Mouse (Mus musculus): ENCODE data around the gene Cald1. TPM values are rescaled to one million over a fixed set of nuclear protein-coding genes. Genes with fewer than 3 reads are reported as not detected.

Cald1 gene
- polyA plus RNA-seq, 1 experiment from 2014 or later, result 370 TPM

DNA sequence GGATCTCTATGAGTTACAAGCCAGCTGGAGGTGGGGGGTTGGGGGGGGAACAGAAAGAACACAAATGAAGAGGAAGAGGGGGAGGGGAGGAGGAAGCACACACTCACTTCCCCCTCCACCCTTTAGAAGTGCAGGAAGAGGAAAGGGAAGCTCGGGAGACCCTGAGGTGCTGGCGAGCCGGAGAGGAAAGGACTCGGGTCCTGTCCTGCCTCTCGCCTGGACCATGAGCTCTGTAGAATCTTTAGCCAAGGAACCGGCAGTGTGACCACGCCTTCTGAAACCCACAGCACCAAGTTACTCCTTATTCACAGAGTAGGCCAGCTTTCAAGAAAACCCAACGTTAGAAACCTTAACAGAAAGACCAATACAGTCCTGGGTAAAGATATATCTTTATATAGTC, 83.8 kb downstream of the Cald1 start:
- no peak for ATAC-seq (ENCODE audit: insufficient number of reproducible peaks, insufficient read depth, low FRiP score, low TSS enrichment)
- H3K27ac ChIP-seq, result no peak overlapping the region

DNA sequence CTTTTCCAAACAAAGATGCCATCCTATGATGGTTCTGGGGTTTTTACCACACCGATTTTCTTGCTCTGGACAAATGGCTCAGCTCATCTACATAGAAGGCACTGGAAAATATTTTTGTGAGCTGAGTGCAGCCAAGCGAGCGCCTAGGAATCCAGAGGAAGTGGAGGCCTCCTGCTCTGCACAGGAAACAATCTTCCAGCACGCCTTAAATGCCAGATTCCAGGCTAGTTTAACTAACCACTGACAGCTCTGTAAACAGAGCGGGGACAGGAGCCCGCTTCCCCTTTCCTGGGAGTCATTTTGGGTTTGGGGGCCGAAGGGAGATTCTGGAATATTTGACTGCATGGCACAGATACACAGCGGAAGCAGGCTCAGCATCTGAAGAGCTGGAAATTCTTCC, 86.6 kb downstream of the Cald1 start:
- WGBS, result 13% methylated on average over 8 of the region's 8 CpGs
- Histone ChIP-seq H3K4me1 (peaks cover 30% of the 10 kb centered on the region), H3K4me3 (no peak overlapping the region), H3K9me3 (no peaks in the 10 kb centered on the region), H3K36me3 (peaks cover 14% of the 10 kb centered on the region), H3K9ac (no peak overlapping the region), H3K4me2 (replicated peaks) (0 out of 2 replicates have a peak overlapping the region, but pooled peaks have one; percentile 16), H3K27me3 (no peaks in the 10 kb centered on the region), H3K27ac (peak overlapping the region; percentile 85)
- no peak for ATAC-seq (ENCODE audit: insufficient number of reproducible peaks, insufficient read depth, low FRiP score, low TSS enrichment)

More for the DNA sequence above, 83.8 kb downstream of the Cald1 start:
- no peaks in the 10 kb centered on the region for H3K27me3 ChIP-seq
- WGBS, result 53% methylated on average over 8 of the region's 8 CpGs
- no peaks in the 10 kb centered on the region for H3K9me3 ChIP-seq
- H3K36me3 ChIP-seq, result 0 out of 2 replicates have a peak, but pooled peaks cover 1% of the 10 kb centered on the region
- H3K9ac ChIP-seq, result no peak overlapping the region
- peaks cover 30% of the 10 kb centered on the region for H3K4me1 ChIP-seq
- H3K4me2 ChIP-seq (replicated peaks), result no peak overlapping the region
- H3K4me3 ChIP-seq, result no peak overlapping the region

DNA sequence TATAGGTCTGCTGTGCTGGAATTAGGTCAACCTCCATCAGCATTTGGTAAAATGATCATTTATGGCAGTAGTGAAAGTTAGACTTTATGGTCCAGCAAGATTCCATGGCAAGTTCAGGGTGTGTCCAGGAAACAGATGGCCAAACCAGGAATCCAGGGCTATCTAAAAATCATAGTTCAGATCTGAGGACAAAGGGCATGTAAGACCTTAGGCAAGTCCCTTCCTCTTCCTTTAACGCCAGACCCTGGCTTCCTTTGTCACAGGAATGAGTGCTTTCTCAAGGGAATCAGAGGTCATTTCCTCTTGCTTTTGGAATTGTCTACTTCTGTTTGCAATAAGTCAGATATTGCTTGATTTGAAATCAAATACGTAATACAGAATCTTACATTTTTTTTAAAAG, 90.7 kb downstream of the Cald1 start:
- Histone ChIP-seq H3K27ac (no peak overlapping the region), H3K36me3 (peaks cover 14% of the 10 kb centered on the region), H3K9me3 (no peaks in the 10 kb centered on the region), H3K4me1 (peaks cover 14% of the 10 kb centered on the region), H3K4me2 (replicated peaks) (no peak overlapping the region), H3K27me3 (no peaks in the 10 kb centered on the region), H3K9ac (no peak overlapping the region), H3K4me3 (no peak overlapping the region)
- no peak for ATAC-seq (ENCODE audit: insufficient number of reproducible peaks, insufficient read depth, low FRiP score, low TSS enrichment)
- WGBS, result 66% methylated on average over 2 of the region's 2 CpGs

GRCm38 (mm10) chr6:34691416-34691815, 93.1 kb downstream of the Cald1 start:
- ATAC-seq (ENCODE audit: insufficient number of reproducible peaks, insufficient read depth, low FRiP score, low TSS enrichment), result no peak
- Histone ChIP-seq H3K27me3 (no peaks in the 10 kb centered on the region), H3K9me3 (no peaks in the 10 kb centered on the region), H3K4me2 (replicated peaks) (no peak overlapping the region), H3K9ac (no peak overlapping the region), H3K4me1 (no peaks in the 10 kb centered on the region), H3K27ac (peak overlapping the region; percentile 67; the same call in 1 of the 2 replicates), H3K36me3 (peaks cover 14% of the 10 kb centered on the region), H3K4me3 (no peak overlapping the region)
- WGBS, result 59% methylated on average over 7 of the region's 7 CpGs

DNA sequence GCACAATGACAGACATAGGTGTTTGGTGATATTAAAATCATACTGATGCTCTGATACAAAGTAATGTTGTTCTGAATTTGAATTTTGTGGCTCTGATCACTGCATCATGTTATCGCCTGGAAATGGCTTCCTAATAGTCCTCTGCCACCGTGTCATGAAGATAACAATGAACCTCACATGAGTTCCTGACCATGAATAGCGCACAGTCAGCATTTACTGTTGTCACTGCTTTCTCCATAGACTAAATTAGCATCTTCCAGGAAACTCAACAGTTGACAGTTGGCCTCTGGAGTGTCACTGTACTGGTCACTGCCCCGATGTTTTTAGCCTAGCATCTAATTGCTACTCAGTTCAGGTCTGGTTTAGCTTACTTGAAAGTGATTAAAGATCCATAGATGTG, 95.8 kb downstream of the Cald1 start:
- H3K4me2 ChIP-seq (replicated peaks), result no peak overlapping the region
- no peaks in the 10 kb centered on the region for H3K4me1 ChIP-seq
- no peaks in the 10 kb centered on the region for H3K36me3 ChIP-seq
- ATAC-seq (ENCODE audit: insufficient number of reproducible peaks, insufficient read depth, low FRiP score, low TSS enrichment), result no peak
- WGBS, result 90% methylated on average over 4 of the region's 4 CpGs
- no peaks in the 10 kb centered on the region for H3K9me3 ChIP-seq
- no peak overlapping the region for H3K27ac ChIP-seq
- no peak overlapping the region for H3K4me3 ChIP-seq
- no peaks in the 10 kb centered on the region for H3K27me3 ChIP-seq
- no peak overlapping the region for H3K9ac ChIP-seq

GRCm38 (mm10) chr6:34703421-34704120, 105.3 kb downstream of the Cald1 start:
- Histone ChIP-seq H3K9ac (no peak overlapping the region), H3K36me3 (0 out of 2 replicates have a peak, but pooled peaks cover 7% of the 10 kb centered on the region), H3K27ac (no peak overlapping the region), H3K4me1 (peaks cover 25% of the 10 kb centered on the region), H3K27me3 (no peaks in the 10 kb centered on the region), H3K9me3 (peaks cover 16% of the 10 kb centered on the region; the same call in 1 of the 2 replicates), H3K4me2 (replicated peaks) (no peak overlapping the region), H3K4me3 (no peak overlapping the region)
- no peak for ATAC-seq (ENCODE audit: insufficient number of reproducible peaks, insufficient read depth, low FRiP score, low TSS enrichment)
- WGBS, result 86% methylated on average over 1 of the region's 1 CpGs

- H3K4me1 ChIP-seq, result peaks cover 43% of the 10 kb centered on the region
- H3K9me3 ChIP-seq, result peaks cover 16% of the 10 kb centered on the region; the same call in 1 of the 2 replicates
- H3K9ac ChIP-seq, result no peak overlapping the region
- H3K27ac ChIP-seq, result peak overlapping the region; percentile 98
- 0 out of 2 replicates have a peak, but pooled peaks cover 7% of the 10 kb centered on the region for H3K36me3 ChIP-seq
- WGBS, result 10% methylated on average over 2 of the region's 2 CpGs
- no peak overlapping the region for H3K4me3 ChIP-seq
- no peak overlapping the region for H3K4me2 ChIP-seq (replicated peaks)
- no peaks in the 10 kb centered on the region for H3K27me3 ChIP-seq
- ATAC-seq (ENCODE audit: insufficient number of reproducible peaks, insufficient read depth, low FRiP score, low TSS enrichment), result no peak
Observed at GRCm38 (mm10) chr6:34707521-34707920, 109.2 kb downstream of the Cald1 start.

DNA sequence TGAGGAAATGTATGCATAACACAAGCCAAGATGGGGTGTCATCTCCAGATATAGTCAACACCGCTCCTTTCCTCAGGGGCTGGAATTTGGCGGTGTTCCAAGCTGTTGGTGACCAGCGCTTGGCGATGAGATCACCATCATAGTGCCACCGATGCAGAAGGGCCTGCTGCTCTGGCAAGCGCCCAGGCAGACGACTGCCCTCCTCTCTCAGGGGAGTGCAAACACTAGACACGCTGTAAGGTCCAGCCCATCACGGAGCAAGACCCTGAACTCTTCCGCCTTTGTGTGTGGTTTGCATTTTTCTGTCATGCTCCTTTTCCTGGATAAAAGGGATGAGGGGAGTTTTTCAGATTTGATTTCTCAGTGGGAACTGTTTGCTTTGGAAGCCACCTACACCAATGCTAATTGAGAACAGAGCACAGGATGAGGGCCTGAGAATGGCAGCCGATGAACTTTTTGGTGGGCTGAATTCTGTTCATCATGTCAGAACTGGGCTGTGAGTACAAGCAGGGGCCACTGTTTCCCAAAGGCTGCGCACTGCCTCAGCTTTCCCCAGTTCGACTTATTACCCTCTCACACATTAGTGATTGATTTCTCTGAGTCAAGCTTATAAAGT, 110.5 kb downstream of the Cald1 start:
- H3K27ac ChIP-seq, result peak overlapping the region; percentile 98
- peak; percentile 29; the same call in 1 of the 2 replicates for ATAC-seq (ENCODE audit: insufficient number of reproducible peaks, insufficient read depth, low FRiP score, low TSS enrichment)
- WGBS, result 16% methylated on average over 13 of the region's 13 CpGs

GRCm38 (mm10) chr6:34709289-34709688, 111.0 kb downstream of the Cald1 start:
- peak; percentile 81 for ATAC-seq (ENCODE audit: insufficient number of reproducible peaks, insufficient read depth, low FRiP score, low TSS enrichment)
- H3K4me2 ChIP-seq (replicated peaks), result peak overlapping the region; percentile 70
- peak overlapping the region; percentile 61 for H3K4me3 ChIP-seq
- no peaks in the 10 kb centered on the region for H3K27me3 ChIP-seq
- peaks cover 8% of the 10 kb centered on the region; the same call in 1 of the 2 replicates for H3K9me3 ChIP-seq
- WGBS, result under 1% methylated on average over 11 of the region's 11 CpGs
- H3K9ac ChIP-seq, result peak overlapping the region; percentile 74
- peak overlapping the region; percentile 98 for H3K27ac ChIP-seq
- H3K36me3 ChIP-seq, result 0 out of 2 replicates have a peak, but pooled peaks cover 5% of the 10 kb centered on the region
- H3K4me1 ChIP-seq, result peaks cover 56% of the 10 kb centered on the region

More for the DNA sequence above, 110.5 kb downstream of the Cald1 start:
- peaks cover 55% of the 10 kb centered on the region for H3K4me1 ChIP-seq
- 0 out of 2 replicates have a peak, but pooled peaks cover 7% of the 10 kb centered on the region for H3K36me3 ChIP-seq
- H3K9me3 ChIP-seq, result peaks cover 12% of the 10 kb centered on the region; the same call in 1 of the 2 replicates
- H3K4me2 ChIP-seq (replicated peaks), result peak overlapping the region; percentile 70
- H3K9ac ChIP-seq, result peak overlapping the region; percentile 74
- peak overlapping the region; percentile 61 for H3K4me3 ChIP-seq
- no peaks in the 10 kb centered on the region for H3K27me3 ChIP-seq

- peak; percentile 2; the same call in 1 of the 2 replicates for ATAC-seq (ENCODE audit: insufficient number of reproducible peaks, insufficient read depth, low FRiP score, low TSS enrichment)
- H3K4me3 ChIP-seq, result peak overlapping the region; percentile 61
- peaks cover 56% of the 10 kb centered on the region for H3K4me1 ChIP-seq
- H3K4me2 ChIP-seq (replicated peaks), result peak overlapping the region; percentile 70
- H3K9me3 ChIP-seq, result 0 out of 2 replicates have a peak, but pooled peaks cover under 1% of the 10 kb centered on the region
- H3K36me3 ChIP-seq, result no peaks in the 10 kb centered on the region
- WGBS, result 5% methylated on average over 14 of the region's 14 CpGs
- H3K27me3 ChIP-seq, result no peaks in the 10 kb centered on the region
- H3K27ac ChIP-seq, result peak overlapping the region; percentile 98
- peak overlapping the region; percentile 74 for H3K9ac ChIP-seq
Observed at GRCm38 (mm10) chr6:34709946-34710682, 111.8 kb downstream of the Cald1 start.

DNA sequence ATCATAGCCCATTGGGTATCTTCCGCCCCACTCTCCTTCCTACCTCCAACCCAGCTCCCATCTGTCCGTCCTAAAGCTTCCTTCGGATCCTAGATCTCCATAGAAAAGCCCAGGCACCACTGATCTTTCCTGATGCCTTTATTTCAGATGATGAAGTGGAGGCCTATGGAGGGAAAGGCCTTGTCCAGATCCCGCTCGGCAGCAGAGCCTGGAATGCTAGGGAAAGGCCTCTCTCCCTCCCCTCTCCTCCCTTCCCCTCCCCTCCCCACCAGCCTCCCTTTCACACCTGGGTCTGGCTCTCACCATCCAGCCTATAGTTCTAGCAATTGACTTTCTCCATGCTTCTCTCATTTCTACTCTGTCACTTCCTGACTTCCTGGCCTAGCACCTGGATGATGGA, 112.5 kb downstream of the Cald1 start:
- Histone ChIP-seq H3K27me3 (no peaks in the 10 kb centered on the region), H3K27ac (peak overlapping the region; percentile 98), H3K4me2 (replicated peaks) (peak overlapping the region; percentile 70), H3K9ac (peak overlapping the region; percentile 74), H3K36me3 (no peaks in the 10 kb centered on the region), H3K4me1 (peaks cover 59% of the 10 kb centered on the region), H3K4me3 (peak overlapping the region; percentile 61), H3K9me3 (no peaks in the 10 kb centered on the region)
- ATAC-seq (ENCODE audit: insufficient number of reproducible peaks, insufficient read depth, low FRiP score, low TSS enrichment), result no peak
- WGBS, result 30% methylated on average over 5 of the region's 5 CpGs
